Mouse (Mus musculus): ENCODE results near the gene Jun.
A peak's percentile ranks its signal among the peaks of the same experiment; 100 is the strongest.

Jun gene

DNA sequence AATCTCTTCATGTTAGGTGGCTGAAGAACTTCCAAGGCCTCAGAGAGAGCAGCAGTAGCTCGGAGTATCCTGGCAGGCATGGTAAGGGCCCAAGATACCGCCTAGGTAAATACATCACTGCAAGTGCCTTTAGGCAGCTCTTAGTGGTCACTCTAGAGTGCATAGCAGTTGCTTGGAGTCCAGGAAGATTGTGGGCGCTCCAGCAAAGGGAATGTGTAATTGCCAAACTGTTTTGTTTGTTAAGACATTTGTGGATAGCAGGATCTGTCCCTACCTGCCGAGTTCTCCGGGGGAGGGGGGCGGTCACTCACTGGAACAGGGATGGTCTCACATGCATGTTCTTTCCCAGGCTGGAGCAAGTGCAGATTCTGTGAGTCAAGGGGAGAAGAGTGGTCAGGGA is 22.3 kb upstream of the Jun start:
- DNase-seq (ENCODE audit: low spot score in 2 of 2) = no peak

DNA sequence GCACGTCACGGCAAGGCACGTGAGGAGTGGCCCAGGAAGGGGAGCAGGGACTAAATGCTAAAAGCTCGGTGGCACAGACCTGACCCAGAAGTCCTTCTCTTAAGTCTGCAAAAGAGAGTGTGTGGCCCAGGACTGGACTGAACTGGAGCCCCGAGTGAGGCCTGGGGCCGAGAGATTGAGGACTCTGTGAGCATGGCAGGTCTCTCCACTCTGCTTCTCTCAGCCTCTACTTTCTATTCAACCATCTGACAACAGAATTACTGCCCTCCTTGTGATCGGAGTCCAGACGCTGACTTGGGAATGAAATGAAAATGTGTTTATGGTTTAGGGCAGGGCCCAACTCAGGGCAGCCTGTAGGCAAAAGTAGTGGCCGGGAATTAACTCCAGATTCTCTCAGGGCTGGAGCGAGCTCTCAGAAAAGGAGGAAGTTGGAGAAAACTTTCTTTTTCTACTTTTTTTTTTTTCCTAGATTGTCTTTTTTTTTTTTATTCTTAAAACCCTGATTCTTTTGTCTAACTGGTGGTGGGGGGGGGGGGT is 21.3 kb upstream of the Jun start:
- no peak for DNase-seq (ENCODE audit: low spot score in 2 of 2)

DNA sequence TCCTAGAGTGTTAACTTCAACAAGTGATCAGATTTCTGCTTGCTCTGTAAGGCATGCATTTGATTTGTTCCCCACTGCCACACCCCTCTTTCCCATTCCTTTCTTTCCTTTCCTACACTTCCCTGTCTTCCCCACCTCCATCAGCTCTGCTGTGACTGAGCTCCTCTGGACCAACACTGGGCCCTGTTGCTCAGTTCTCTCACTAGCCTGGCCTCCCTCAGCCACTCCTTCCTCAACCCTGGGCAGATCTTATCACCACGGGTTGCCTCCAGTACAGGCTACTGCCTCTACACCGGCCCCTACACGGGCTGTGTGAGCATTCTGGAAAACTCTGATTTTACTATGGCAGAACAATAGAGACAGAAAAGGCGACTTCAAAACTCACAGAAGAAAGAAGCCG is 18.4 kb upstream of the Jun start:
- no peak for DNase-seq (ENCODE audit: low spot score in 2 of 2)

DNA sequence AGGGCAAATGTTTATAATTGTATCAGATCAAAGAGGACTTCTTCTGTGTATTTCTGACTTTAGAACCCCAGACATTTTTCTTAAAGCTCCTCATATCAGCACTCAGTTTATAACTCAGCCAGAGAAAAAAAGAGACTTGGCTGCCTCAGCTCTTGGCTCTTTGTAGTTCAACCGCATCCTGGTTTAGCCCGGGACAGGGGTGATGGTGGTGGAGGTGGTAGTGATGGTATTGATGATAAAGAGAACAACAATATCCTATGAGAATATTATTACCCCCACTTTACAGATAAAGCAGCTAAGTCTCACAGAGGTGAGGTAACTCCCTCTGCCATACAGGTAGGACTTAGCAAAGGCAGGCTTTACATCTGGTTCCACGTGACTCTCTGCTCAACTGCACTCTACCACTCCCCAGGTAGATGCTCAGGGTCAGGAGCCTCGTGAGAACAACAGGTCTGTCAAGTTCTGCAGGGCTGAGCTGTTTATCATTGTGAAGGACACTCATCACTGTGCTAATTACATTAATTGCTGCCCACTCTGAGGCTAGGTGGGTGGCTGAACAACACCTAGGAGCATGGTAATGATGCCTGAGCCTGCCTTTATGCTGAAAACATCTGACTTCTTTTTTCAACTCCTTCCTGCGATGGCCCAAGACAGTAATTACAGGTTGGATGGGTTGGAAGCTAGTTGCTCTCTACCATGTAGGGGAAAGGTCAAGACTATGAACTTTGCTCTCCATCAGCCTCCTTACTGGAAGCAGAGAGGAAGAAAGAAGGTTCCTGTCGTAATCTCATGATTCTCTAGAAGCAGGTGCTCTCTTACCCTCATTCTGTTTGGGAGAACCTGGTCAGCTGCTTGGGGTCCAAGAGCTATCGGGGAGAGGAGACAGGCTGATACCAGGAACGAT is 16.3 kb upstream of the Jun start:
- DNase-seq (ENCODE audit: low spot score in 2 of 2) = no peak

DNA sequence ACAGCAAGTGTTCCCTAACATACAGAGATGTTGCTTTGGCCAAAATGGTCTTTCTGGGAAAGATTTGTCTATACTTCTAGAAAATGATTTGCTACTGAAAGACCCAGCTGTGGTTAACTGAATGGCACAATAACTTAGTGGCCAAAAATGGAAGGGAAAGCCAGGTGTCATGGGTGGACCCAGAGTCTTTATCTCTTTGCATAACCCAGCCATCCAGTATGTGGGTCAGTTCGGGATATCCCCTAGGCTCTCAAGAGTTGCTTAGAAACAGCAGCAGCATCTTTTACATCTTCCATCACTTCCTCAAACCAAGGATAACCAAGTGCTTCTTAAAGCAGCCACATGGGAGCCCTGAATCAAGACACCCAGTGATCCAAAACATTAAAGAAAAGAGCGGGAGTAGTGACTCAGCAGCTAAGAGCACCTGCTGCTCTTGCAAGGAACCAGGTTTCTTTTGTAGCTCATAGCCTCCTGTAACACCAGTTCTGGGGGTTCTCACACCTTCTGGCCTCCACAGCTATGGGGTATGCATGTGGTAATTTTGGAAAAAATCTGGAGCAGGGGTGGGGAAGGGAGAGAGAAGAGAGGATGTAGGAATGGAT is 11.7 kb upstream of the Jun start:
- no peak for DNase-seq (ENCODE audit: low spot score in 2 of 2)

DNA sequence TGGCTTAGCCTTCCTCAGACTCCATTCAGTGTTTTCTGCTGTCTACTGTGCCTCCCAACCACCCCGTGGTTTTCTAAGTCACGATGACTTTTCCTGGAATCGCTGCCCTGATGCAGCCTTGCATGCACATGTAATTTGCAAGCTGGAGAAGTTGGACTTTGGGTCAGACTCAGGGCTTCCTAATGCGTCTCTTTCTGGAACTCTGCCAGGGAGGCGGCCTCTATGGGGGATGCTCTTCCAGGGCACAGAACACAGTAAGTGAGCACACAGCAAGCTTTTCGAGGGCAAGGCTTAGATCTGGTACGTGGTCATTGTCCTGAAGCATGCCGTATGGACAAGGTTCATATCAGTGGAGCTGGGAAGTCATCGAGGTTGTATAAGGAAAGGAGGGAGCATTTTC is 10.9 kb upstream of the Jun start:
- DNase-seq (ENCODE audit: low spot score in 2 of 2) = no peak

DNA sequence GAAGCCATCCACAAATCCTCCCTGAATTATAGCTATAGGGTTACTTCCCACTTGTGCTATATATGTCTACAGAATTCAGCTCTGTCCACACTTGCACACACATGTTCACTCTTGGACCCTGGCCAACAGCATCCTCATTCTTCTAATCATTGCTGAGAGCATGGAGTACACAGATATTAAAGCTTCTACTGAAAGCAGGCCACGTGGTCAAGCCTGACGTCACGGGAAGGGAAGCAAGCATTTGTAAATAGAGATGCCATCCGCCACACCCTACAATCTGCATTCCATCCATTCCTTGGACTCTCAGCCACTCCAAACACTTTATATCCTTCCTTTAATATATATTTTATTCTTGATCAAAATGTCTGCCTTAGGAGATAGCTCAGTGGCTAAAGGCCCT is 5.2 kb upstream of the Jun start:
- no peak for DNase-seq (ENCODE audit: low spot score in 2 of 2)

DNA sequence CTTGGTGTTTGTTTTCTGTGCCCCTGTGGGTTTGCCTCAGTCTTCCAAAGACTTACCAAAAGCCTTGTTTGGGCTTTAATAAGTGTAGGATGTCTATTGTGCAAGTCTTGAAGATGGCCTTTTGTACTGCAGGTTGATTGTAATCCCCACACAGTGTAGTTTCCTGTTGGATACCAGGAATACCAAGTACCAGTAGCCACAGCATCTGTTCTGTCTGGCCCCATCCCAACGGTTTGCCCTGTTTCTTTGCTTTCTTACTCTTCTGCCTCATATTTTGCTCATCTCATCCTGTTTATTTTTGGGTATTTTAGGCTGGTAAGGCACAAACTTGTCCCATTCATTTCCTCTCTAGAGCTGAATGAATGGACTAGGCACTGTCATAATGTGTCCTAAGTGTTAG is 3.3 kb upstream of the Jun start:
- DNase-seq (ENCODE audit: low spot score in 2 of 2) = no peak

DNA sequence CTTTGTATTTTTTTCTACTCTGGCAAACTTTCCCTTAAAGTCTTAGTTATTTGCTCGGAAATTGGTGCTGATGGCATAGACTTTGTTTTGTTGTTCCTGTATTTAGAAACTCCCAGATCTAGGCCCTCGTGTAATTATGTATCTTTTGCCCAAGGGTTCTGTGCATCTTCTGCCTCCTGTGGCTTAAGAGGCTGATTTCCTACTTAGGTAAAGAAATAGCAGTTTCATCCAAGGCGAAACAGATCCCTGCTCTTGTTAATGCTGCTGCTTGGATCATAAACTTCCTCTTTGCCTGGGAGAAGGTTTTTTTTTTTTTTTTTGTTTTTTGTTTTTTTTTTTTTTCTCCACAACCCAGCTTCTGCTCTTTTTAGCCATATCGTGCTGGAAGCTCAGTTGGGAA is 2.3 kb upstream of the Jun start:
- DNase-seq (ENCODE audit: low spot score in 2 of 2) = no peak

DNA sequence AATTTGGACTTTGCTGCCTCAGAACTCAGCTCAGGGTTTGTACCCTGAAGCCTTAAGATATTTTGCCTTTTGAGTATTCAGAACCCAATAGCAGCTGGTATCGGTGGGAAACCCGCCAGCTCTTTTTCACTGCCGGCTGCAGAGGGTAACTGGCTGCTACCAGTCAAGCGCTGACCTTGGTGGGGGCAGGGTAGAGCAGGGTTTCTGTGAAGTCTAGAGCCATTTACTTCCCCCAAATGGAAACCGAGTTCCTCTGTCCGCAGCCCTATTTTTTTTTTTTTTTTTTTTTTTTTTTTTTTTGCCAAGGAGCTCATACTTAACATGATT is 1.7 kb upstream of the Jun start:
- peak; percentile 20 to 25 for DNase-seq (ENCODE audit: low spot score in 2 of 2)

DNA sequence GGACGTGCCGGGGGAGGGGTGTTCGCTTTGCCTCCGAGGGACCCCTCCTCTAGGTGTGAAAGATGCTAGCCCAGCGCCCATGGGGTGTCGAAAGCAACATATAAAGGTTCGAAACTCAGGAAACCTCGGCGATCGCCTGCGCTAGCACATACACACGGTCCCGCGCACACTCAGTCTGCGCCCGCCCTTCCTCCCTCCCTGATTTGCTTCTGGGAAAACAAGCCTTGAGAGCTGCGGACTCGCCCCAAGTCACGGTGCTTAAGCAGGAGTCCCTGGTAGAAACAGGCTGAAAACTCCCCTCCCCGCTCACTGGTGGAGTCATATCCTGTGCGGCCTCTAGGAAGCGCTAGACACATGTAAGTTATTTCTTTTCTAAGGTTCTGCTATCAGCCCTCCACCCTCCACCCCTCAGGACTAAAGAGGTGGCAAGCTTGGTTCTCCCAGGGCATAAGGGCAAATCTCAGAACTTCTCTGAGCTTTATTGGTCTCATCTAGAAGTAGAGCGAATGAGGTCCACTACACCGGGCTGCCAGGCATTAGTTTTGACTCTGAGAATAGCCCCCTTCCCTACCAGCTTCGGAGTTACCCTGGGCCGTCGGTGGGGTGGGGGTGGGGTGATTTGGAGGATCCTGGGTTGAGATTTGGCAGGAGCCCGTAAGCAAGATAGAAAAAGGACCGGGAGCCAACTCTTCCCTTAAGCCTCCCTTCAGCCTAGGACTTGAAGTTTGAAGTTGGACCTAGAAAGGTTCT is 1.2 kb upstream of the Jun start:
- DNase-seq (ENCODE audit: low spot score in 2 of 2) = peak; percentile 93 to 95

DNA sequence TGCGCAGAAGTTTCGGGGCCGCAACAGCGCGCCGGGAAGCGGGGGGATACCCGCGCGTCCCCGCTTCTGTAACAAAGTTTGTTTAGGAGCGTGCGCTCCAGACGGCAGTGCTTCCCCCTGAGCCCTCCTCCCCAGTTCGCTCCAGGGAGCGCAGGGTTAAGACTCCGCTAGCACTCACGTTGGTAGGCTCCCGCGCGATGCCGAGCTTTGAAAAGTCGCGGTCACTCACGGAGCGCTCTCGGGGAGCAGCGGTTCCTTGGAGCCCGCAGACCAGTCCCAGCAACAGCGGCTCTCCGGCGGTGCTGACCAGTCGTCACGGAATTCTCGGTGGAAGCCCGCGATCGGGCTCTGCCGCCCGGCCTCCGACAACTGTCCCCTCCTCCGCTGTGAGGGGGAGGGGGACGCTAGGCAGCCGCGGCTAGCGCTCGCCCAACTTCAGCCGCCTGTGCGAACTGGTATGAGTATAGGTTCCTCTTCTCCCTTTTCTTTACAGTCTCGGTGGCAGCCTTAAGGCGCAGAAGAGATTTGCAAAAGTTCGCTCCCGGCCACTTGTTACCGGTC is 631 bp downstream of the Jun start:
- peak; percentile 30 to 44 for DNase-seq (ENCODE audit: low spot score in 2 of 2)

DNA sequence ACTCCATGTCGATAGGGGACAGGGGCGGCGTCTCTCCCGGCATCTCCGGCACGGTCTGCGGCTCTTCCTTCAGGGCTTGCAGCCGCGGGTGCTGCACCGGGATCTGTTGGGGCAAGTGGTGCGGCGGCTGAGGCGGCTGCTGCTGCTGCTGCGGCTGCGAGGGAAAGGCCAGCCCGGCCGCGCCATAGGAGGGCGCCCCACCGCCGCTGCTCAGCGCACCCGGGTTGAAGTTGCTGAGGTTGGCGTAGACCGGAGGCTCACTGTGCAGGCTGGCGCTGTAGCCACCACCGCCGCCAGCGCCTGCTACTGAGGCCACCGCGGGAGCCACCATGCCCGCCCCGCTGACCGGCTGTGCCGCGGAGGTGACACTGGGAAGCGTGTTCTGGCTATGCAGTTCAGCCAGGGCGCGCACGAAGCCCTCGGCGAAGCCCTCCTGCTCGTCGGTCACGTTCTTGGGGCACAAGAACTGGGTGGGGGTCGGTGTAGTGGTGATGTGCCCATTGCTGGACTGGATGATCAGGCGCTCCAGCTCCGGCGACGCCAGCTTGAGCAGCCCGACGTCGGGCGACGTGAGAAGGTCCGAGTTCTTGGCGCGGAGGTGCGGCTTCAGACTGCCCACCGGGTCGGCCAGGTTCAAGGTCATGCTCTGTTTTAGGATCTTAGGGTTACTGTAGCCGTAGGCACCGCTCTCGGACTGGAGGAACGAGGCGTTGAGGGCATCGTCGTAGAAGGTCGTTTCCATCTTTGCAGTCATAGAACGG is 1.3 kb downstream of the Jun start:
- DNase-seq (ENCODE audit: low spot score in 2 of 2) = peak; percentile 66 to 73

DNA sequence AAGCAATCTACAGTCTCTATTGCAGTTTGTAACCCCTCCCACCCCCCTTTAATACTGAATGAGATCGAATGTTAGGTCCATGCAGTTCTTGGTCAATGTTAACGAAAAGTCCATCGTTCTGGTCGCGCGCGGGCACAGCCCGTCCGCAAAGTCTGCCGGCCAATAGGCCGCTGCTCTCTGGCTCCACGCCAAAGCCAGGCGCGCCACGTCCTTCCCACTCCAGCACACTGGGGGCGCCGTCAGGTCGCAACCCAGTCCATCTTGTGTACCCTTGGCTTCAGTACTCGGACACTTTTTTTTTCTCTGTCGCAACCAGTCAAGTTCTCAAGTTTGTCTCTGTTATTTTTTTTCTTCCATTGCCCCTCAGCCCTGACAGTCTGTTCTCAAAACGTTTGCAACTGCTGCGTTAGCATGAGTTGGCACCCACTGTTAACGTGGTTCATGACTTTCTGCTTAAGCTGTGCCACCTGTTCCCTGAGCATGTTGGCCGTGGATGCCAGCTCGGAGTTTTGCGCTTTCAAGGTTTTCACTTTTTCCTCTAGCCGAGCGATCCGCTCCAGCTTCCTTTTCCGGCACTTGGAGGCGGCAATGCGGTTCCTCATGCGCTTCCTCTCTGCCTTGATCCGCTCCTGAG is 2.0 kb downstream of the Jun start:
- peak; percentile 47 to 59 for DNase-seq (ENCODE audit: low spot score in 2 of 2)

DNA sequence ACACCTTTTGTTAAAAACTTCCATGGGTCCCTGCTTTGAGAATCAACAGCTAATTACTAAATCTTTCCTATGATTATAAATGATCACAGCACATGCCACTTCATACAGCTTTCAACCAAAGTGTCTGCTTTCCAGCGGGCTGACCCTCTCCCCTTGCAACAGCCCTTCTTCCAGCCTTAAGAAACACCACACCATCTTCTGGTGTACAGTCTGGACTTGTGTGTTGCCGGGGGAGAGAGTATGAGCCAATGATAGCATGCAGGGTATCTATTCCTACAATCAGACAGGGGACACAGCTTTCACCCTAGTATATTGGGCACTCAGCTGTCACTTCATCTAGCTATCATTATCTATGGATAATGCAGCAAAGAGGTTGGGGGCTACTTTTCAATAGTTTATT is 2.9 kb downstream of the Jun start:
- no peak for DNase-seq (ENCODE audit: low spot score in 2 of 2)

DNA sequence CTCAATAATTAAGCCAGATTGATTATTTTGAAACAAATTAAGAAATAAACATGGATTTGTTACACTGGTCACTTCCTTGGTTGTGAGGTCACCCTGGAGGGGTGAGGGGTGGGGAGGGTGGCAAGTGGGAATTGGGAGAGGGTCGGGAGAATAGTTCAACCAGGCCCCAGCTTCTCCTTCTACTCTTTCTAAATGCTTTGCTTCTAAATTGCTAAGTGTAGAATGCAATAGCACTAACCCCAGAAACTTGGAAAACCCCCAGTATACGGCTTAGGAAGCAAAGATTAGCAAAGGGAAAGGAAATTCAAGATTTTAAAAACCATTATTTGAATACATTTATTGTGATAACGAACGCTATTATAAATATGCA is 3.3 kb downstream of the Jun start:
- DNase-seq (ENCODE audit: low spot score in 2 of 2) = no peak

DNA sequence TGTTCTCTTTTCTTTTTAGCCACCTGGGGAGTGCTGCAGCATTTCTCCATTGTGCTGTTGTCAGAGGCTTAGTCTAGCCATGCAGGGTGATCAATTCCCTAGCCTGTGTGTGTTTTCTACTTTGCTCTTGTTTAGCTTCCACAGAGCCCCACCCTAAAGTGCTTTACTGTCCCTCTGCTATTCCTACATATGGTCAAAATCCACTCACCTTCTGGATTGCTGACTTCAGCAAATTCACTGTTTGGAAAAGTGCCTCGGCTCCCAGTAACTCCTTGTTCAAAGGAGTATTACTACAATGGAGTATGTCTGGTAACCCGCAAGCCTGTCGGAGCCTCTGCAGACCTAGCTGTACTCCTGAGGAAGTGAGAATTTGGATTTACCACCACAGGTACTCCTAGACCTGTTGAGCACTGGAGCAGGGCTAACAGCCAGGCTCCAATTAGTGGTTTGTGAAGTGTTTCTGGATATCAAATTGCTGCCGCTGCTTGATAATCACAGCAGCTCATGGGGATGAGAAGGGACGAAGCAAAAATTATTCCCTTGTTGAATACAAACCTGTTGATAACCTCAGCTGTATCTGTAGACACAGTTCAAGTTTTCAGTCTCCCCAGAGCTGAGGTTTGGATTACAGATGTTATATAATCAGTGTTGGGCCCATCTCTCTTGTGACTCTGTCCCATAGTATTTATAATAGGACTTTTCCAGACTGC is 3.8 kb downstream of the Jun start:
- DNase-seq (ENCODE audit: low spot score in 2 of 2) = no peak

DNA sequence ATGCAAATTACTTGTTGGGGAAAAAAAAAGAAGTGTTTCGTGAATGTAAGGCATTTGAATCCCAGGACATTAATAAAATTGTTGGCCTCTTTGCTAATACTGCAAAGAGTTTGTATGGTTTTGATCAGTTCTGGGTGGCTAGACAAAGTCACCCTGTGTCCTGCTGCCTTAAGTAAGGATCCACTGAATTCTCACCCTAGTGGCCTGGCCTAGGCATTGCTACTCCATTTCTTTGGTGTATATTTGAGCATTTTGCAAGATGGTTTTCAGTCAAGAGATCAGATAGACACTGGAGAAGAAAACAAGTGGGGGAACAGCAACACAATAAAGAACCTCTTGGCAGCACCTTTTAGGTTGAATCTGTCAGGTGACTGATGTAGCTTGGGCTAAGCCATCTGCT is 6.9 kb downstream of the Jun start:
- DNase-seq (ENCODE audit: low spot score in 2 of 2) = no peak

DNA sequence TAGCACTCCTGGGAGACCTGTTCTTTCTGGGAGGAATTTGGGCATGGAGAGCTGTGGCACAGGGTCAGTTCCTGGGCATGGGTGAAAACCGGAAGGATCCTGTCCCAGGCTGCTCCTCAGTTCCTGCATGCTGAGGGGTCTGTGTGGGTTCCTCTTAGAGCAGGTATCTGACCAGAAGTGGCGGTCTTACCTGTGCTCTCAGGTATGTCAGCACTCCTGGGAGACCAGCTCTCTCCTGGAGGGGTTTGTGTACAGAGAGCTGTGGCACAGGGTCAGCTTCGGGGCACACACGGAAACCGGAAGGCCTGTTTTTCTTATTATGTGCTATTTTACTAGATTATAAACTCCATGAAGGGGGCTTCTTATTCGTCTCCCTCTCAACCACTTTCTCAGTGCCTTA is 7.3 kb downstream of the Jun start:
- DNase-seq (ENCODE audit: low spot score in 2 of 2) = no peak

DNA sequence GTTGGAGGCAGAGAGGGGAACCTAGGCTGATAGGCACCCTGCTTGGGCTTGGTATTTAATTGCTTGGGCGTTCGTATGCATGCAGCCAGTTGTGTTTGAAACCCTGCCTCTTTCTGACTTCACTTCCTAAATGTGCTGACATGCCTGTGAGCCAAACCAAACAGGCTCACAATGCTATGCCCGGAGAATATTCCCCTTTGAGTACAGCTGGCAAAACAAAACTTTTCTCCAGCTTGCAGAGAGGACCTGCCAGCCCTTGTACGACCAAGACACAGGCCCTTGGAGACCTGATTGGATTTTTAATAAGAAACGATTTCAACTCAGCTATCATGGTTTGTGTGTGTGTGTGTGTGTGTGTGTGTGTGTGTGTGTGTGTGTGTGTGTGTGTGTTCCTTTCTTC is 14.0 kb downstream of the Jun start:
- DNase-seq (ENCODE audit: low spot score in 2 of 2) = no peak

DNA sequence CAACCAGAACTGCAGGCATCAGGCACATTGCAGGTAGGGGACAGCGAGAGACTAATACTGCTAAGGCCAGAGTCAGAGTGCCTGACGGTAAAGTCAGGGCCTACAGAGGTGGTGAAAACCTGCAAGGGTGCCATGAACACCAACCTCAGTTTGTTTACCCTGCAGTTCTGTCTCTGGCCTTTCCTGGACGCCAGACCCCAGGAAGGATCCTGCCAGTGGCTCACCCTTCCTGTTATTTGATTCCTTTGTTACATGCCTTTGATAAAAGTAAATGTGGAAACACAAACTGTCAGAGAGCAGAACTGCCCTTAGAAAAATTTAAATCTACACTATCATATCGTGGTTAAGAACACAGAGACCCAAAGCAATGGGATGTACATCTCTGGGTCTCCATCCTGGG is 20.9 kb downstream of the Jun start:
- DNase-seq (ENCODE audit: low spot score in 2 of 2) = no peak

Data from right cerebral cortex, postnatal 36 days (tissue).